In genomic region chr7:55856741-55857140, GRCm38 (mm10) we compare ENCODE assay signal across 23 mouse cellular contexts.
"Had no signal": no experiment of that assay in that cellular context is flagged by ENCODE, and none has a peak within 500 bp of the region (broad histone marks: within the 10 kb centered on the region; RNA-seq: fewer than 3 reads in every experiment).

No protein-coding gene starts in this region.

- H3K4me3 ChIP-seq: gastrocnemius, adult 2 months; heart, adult 2 months; heart, embryonic 13.5 days; heart, embryonic 15.5 days; hindbrain, embryonic 10.5 days; hindbrain, embryonic 12.5 days; intestine, embryonic 15.5 days; left cerebral cortex, adult 2 months; limb, embryonic 10.5 days; limb, embryonic 12.5 days; liver, embryonic 13.5 days; liver, embryonic 15.5 days had no signal

- H3K9me3 ChIP-seq: heart, embryonic 13.5 days; heart, embryonic 15.5 days; hindbrain, embryonic 10.5 days; hindbrain, embryonic 12.5 days; intestine, embryonic 15.5 days; limb, embryonic 10.5 days; limb, embryonic 12.5 days; liver, embryonic 13.5 days; liver, embryonic 15.5 days had no signal

- DNase-seq: gastrocnemius, adult 2 months; gastrocnemius, postnatal 10 days; gastrocnemius, postnatal 25 days; heart, adult 2 months; heart, postnatal 14 days; heart, postnatal 4 days; kidney, adult 18-20 months; kidney, adult 8-10 months; kidney, postnatal 10 days; kidney, postnatal 25 days; kidney, postnatal 4 days; layer of hippocampus, adult 9-11 months; liver, embryonic 13.5 days had no signal

- H3K9ac ChIP-seq: heart, embryonic 13.5 days; heart, embryonic 15.5 days; hindbrain, embryonic 12.5 days; hindbrain, embryonic 14.5 days; intestine, embryonic 15.5 days; limb, embryonic 12.5 days; liver, embryonic 13.5 days; liver, embryonic 15.5 days had no signal

- H3K36me3 ChIP-seq: heart, embryonic 15.5 days; hindbrain, embryonic 12.5 days; intestine, embryonic 15.5 days; limb, embryonic 12.5 days; liver, embryonic 13.5 days; liver, embryonic 15.5 days had no signal

- H3K27ac ChIP-seq: gastrocnemius, adult 2 months; heart, adult 2 months; heart, embryonic 13.5 days; heart, embryonic 15.5 days; hindbrain, embryonic 10.5 days; hindbrain, embryonic 12.5 days; hindbrain, embryonic 14.5 days; intestine, embryonic 15.5 days; left cerebral cortex, adult 2 months; limb, embryonic 10.5 days; limb, embryonic 12.5 days; liver, embryonic 13.5 days; liver, embryonic 15.5 days had no signal

- H3K4me1 ChIP-seq: hindbrain, embryonic 10.5 days; hindbrain, embryonic 12.5 days; limb, embryonic 10.5 days had no signal

- H3K27me3 ChIP-seq: heart, embryonic 13.5 days; heart, embryonic 15.5 days; hindbrain, embryonic 12.5 days; intestine, embryonic 15.5 days; limb, embryonic 12.5 days; liver, embryonic 13.5 days; liver, embryonic 15.5 days had no signal
